Mouse (Mus musculus): ENCODE measurements around the gene Platr25. TPM values are rescaled to one million over a fixed set of nuclear protein-coding genes. Genes with fewer than 3 reads are reported as not detected.
"Not testable (repeated sequence)": the region's sequence is repeated elsewhere in the genome, so short reads cannot be mapped to it uniquely, and the experiment has no call there.

Gene Platr25
- 1.0 TPM for polyA plus RNA-seq (2012; fragmentation: generic; extraction: Trizol)

GRCm38 (mm10) chr13:62760432-62761415 is at the start of gene Platr25:
Platr25 (minus strand) TSS chr13:62760709.
- not testable (repeated sequence) for H3K36me3 ChIP-seq (ENCODE audit: control insufficient read depth, insufficient read depth); H3K79me2 ChIP-seq (ENCODE audit: control insufficient read depth, insufficient read depth); H3K27me3 ChIP-seq (ENCODE audit: control insufficient read depth, insufficient read depth, insufficient read length); H3ac ChIP-seq (ENCODE audit: control insufficient read depth, insufficient read length)
- H3K4me3 ChIP-seq = peak within 1 kb of the TSS; percentile 20
- H3K4me2 ChIP-seq (ENCODE audit: low read depth) = peak within 1 kb of the TSS; percentile 62

DNA sequence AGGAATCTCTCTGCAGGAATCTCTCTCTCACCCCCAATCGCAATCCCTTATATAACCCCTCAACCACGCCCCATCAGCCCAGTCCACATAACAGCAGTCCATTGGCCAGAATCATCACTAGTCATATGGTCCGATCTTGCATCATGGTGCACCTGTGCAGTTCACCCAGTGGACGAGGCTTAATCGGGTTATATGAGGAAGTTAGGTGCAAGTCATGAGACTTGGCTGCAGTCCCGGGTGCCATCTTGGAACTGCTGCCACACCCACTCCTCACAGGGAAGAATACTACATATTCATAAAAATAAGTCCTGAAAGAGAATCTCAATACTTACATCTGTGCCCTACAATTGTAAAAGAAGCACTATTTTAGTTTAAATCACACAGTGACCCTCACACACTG is 47.5 kb upstream of the Platr25 start:
- H3K27me3 ChIP-seq (ENCODE audit: control insufficient read depth, insufficient read depth, insufficient read length); H3K79me2 ChIP-seq (ENCODE audit: control insufficient read depth, insufficient read depth); H3K36me3 ChIP-seq (ENCODE audit: control insufficient read depth, insufficient read depth); H3K4me3 ChIP-seq; H3ac ChIP-seq (ENCODE audit: control insufficient read depth, insufficient read length); H3K4me2 ChIP-seq (ENCODE audit: low read depth): not testable (repeated sequence)

DNA sequence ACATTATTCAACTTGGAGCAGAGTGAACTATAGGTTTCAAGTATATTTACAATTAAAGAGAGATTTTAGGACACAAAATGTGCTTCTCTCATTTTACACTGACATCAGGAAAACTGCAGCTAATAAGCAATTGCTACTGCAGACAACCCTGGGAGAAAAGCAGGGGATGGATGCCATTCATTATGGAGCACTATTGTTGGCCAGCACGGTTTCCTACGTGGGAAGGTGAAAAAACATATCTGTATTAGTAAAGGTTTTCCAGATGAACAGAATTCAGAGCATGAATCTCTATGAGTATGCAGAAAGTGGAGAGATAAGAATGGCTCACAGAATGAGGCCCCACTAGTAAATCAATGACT is 25.6 kb upstream of the Platr25 start:
- H3K27me3 ChIP-seq (ENCODE audit: control insufficient read depth, insufficient read depth, insufficient read length); H3K36me3 ChIP-seq (ENCODE audit: control insufficient read depth, insufficient read depth); H3K79me2 ChIP-seq (ENCODE audit: control insufficient read depth, insufficient read depth); H3ac ChIP-seq (ENCODE audit: control insufficient read depth, insufficient read length): not testable (repeated sequence)
- Histone ChIP-seq H3K4me2 (ENCODE audit: low read depth) (peak overlapping the region; percentile 84), H3K4me3 (peak overlapping the region; percentile 30)

DNA sequence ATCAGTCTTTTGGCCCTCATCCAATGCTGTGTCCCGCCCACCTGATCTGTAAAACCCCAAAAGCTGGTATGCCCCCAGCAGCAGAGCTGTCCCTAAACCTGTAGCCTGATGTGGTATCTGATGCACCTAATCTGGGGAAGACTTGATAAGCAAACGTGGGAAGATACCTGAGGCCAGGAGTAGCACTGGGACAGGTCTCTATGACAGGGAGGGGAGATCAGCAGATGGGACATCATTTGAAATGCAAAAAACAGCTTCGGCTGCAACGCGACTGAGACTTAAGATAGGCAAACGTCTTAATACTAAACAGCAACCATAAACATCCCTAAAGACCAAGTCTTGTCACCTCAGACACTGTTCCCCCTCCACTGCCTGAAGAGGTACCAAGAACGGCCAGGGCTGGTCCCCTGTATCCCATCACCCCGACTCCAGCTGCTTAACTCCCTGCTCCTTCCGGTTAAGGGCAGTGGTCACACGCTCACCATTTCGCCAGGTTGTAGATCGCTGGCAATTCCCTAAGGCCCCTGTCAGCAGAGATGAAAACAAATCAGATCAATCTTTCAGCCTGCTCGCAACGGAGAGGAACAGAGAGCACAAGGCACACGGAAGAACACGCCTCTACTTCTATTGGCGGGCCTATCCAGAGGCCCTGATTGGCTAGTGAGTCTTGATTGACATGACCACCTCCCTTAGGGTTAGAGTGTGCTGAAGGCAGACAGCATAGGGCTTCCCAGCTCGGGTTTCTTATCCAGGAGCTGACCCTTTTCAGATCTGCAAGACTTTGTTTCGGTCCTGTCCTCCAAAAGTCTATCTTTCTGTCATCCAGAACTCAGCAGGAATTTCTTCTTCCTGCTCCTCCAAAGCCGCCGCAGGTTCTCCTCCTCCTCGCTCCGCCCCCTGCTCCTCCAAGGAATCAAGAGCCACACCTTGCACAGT is 25.0 kb upstream of the Platr25 start, which contains the start of gene Gm5141:
Gene Gm5141 (minus strand): TSS at position 610 of the 936 bp plus-strand sequence.
- not testable (repeated sequence) for H3ac ChIP-seq (ENCODE audit: control insufficient read depth, insufficient read length); H3K36me3 ChIP-seq (ENCODE audit: control insufficient read depth, insufficient read depth); H3K27me3 ChIP-seq (ENCODE audit: control insufficient read depth, insufficient read depth, insufficient read length); H3K79me2 ChIP-seq (ENCODE audit: control insufficient read depth, insufficient read depth)
- H3K4me2 ChIP-seq (ENCODE audit: low read depth) = peak within 1 kb of the TSS; percentile 84
- peak within 1 kb of the TSS; percentile 30 for H3K4me3 ChIP-seq

DNA sequence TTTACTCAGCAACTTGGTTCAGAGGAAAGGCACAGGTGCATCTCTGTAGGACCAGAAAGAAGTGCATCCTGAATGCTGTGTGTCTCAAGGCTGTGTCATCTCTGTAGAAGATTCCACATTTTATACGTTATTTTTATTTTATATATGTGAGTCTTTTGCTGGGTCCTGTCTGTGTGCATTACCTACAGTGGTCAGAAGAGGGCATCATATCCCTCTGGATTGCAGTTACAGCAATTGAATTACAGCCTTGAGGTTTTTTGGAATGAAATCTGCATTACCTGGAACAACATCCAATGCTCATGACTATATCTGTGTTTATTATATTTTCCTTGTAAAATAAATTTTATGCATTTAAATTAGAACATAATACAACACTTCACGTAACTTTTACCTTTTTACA is 3.3 kb upstream of the Platr25 start:
- not testable (repeated sequence) for H3K4me2 ChIP-seq (ENCODE audit: low read depth); H3K4me3 ChIP-seq; H3K79me2 ChIP-seq (ENCODE audit: control insufficient read depth, insufficient read depth); H3K36me3 ChIP-seq (ENCODE audit: control insufficient read depth, insufficient read depth); H3ac ChIP-seq (ENCODE audit: control insufficient read depth, insufficient read length); H3K27me3 ChIP-seq (ENCODE audit: control insufficient read depth, insufficient read depth, insufficient read length)

DNA sequence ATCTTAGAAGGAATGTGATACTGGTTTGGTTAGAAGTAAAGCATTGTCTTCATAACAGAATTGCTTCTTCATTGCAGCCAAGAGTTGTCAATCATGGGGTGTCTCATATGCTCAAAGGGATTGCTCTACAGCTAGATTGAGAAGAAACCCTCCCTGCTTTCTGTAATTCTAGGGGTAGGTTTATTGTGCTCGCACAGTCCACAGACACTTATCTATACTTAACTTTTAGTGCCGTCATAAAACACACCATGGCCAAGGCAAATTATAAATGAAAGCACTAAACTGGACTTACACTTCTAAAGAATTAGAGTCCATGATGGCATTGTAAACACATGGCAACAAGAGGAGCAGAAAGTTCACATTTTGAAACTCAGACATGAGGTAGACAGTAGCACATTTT is 27.2 kb downstream of the Platr25 start:
- no peak overlapping the region for H3K4me3 ChIP-seq
- TF ChIP-seq USF1 (IDR thresholded peaks at IDR 0.05; ENCODE audit: low read depth) (no peak), CEBPB (IDR thresholded peaks at IDR 0.05; ENCODE audit: insufficient read depth, poor library complexity, severe bottlenecking) (no peak), SRF (IDR thresholded peaks at IDR 0.05; ENCODE audit: control insufficient read depth, insufficient read length, low read depth) (no peak)
- no peaks in the 10 kb centered on the region for H3K27me3 ChIP-seq (ENCODE audit: control insufficient read depth, insufficient read depth, insufficient read length)
- H3ac ChIP-seq (ENCODE audit: control insufficient read depth, insufficient read length) = no peak overlapping the region
- H3K4me2 ChIP-seq (ENCODE audit: low read depth) = no peak overlapping the region
- no peaks in the 10 kb centered on the region for H3K79me2 ChIP-seq (ENCODE audit: control insufficient read depth, insufficient read depth)
- H3K36me3 ChIP-seq (ENCODE audit: control insufficient read depth, insufficient read depth) = no peaks in the 10 kb centered on the region

DNA sequence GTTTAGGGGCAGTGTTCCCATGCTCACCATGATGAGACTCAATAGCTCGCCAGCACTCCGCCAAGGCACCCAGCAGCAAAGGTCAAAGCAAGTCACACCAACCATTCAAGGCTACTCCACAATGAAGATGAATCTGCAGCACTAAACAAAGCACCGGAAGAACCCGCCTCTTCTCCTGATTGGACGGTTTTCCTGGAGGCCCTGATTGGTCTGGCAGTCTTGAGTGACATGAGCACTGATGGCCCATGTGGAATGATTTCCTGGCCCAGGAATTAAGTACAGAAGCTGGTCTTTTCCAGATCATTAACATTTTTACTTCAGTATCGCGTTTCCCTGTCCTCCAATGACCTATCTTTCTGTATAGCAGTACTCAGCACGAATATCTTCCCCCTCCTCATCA is 47.9 kb downstream of the Platr25 start:
- H3K4me2 ChIP-seq (ENCODE audit: low read depth); H3ac ChIP-seq (ENCODE audit: control insufficient read depth, insufficient read length); H3K79me2 ChIP-seq (ENCODE audit: control insufficient read depth, insufficient read depth); H3K4me3 ChIP-seq; H3K36me3 ChIP-seq (ENCODE audit: control insufficient read depth, insufficient read depth); H3K27me3 ChIP-seq (ENCODE audit: control insufficient read depth, insufficient read depth, insufficient read length): not testable (repeated sequence)

GRCm38 (mm10) chr13:62685287-62685648 is 75.2 kb downstream of the Platr25 start:
- Histone ChIP-seq H3K4me3 (peak overlapping the region; percentile 38), H3K4me2 (ENCODE audit: low read depth) (peak overlapping the region; percentile 73)
- H3K27me3 ChIP-seq (ENCODE audit: control insufficient read depth, insufficient read depth, insufficient read length); H3K79me2 ChIP-seq (ENCODE audit: control insufficient read depth, insufficient read depth); H3ac ChIP-seq (ENCODE audit: control insufficient read depth, insufficient read length); H3K36me3 ChIP-seq (ENCODE audit: control insufficient read depth, insufficient read depth): not testable (repeated sequence)

DNA sequence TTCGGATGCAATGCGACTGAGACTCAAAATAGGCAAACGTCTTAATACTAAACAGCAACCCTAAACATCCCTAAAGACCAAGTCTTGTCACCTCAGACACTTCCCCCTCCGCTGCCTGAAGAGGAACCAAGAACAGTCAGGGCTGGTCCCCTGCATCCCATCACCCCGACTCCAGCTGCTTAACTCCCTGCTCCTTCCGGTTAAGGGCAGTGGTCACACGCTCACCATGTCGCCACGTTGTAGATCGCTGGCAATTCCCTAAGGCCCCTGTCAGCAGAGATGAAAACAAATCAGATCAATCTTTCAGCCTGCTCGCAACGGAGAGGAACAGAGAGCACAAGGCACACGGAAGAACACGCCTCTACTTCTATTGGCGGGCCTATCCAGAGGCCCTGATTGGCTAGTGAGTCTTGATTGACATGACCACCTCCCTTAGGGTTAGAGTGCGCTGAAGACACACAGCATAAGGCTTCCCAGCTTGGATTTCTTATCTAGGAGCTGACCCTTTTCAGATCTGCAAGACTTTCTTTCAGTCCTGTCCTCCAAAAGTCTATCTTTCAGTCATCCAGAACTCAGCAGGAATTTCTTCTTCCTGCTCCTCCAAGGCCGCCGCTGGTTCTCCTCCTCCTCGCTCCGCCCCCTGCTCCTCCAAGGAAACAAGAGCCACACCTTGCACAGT is 75.8 kb downstream of the Platr25 start:
- H3ac ChIP-seq (ENCODE audit: control insufficient read depth, insufficient read length); H3K79me2 ChIP-seq (ENCODE audit: control insufficient read depth, insufficient read depth); H3K36me3 ChIP-seq (ENCODE audit: control insufficient read depth, insufficient read depth); H3K27me3 ChIP-seq (ENCODE audit: control insufficient read depth, insufficient read depth, insufficient read length): not testable (repeated sequence)
- peak overlapping the region; percentile 87 for H3K4me2 ChIP-seq (ENCODE audit: low read depth)
- peak overlapping the region; percentile 38 for H3K4me3 ChIP-seq

Measured in myocyte (in vitro differentiated cells).